Mouse (Mus musculus): ENCODE data around the gene Fads3. TPM values are rescaled to one million over a fixed set of nuclear protein-coding genes. Genes with fewer than 3 reads are reported as not detected.

Fads3 gene
- total RNA-seq, 2 experiments from 2014 or later: 37.8 to 39.8 TPM

GRCm38 (mm10) chr19:10018527-10018818 is 22.9 kb upstream of the Fads3 start:
- DNase-seq: no peak
- intact Hi-C loops (cut with DNase I): no loop called here

- intact Hi-C loops (cut with DNase I): no loop called here
- DNase-seq: no peak
Measured at GRCm38 (mm10) chr19:10019214-10019760, 22.1 kb upstream of the Fads3 start.

GRCm38 (mm10) chr19:10021981-10022380 is 19.4 kb upstream of the Fads3 start:
- DNase-seq: no peak
- intact Hi-C loops (cut with DNase I): no loop called here

GRCm38 (mm10) chr19:10022414-10023303 is 18.7 kb upstream of the Fads3 start:
- peak; percentile 36 to 57 for DNase-seq
- intact Hi-C loops (cut with DNase I): no loop called here

- intact Hi-C loops (cut with DNase I): no loop called here
Measured at GRCm38 (mm10) chr19:10023304-10023758, 18.0 kb upstream of the Fads3 start.

GRCm38 (mm10) chr19:10025169-10025875 is 16.0 kb upstream of the Fads3 start:
- intact Hi-C loops (cut with DNase I): no loop called here
- peak in 1 of 2 experiments; percentile 50 for DNase-seq

More at GRCm38 (mm10) chr19:10023304-10023758, 18.0 kb upstream of the Fads3 start:
- DNase-seq: no peak

GRCm38 (mm10) chr19:10029746-10030145 is 11.6 kb upstream of the Fads3 start:
- no peak for DNase-seq
- intact Hi-C loops (cut with DNase I): no loop called here

- peak; percentile 59 to 71 for DNase-seq
- intact Hi-C loops (cut with DNase I): loop anchor here (2.0 kb wide), 1 partner anchor 117 kb away; no protein-coding TSS in a partner anchor
Measured at GRCm38 (mm10) chr19:10033211-10033973, 8.0 kb upstream of the Fads3 start.

GRCm38 (mm10) chr19:10034356-10034755 is 7.0 kb upstream of the Fads3 start:
- intact Hi-C loops (cut with DNase I): loop anchor here (1.0 kb wide), 1 partner anchor 34 kb away; no protein-coding TSS in a partner anchor
- DNase-seq: no peak

GRCm38 (mm10) chr19:10034785-10035447 is 6.5 kb upstream of the Fads3 start:
- peak; percentile 82 to 89 for DNase-seq
- intact Hi-C loops (cut with DNase I): loop anchor here (1.0 to 5.0 kb wide), 2 partner anchors 35 to 162 kb away; no protein-coding TSS in a partner anchor

- DNase-seq: no peak
- intact Hi-C loops (cut with DNase I): loop anchor here (5.0 kb wide), 1 partner anchor 160 kb away; no protein-coding TSS in a partner anchor
Measured at GRCm38 (mm10) chr19:10037534-10037933, 3.8 kb upstream of the Fads3 start.

- intact Hi-C loops (cut with DNase I): loop anchor here (2.0 to 5.0 kb wide), 2 partner anchors 62 to 159 kb away; partner anchors contain the start of gene Fads2
- no peak for DNase-seq
Measured at GRCm38 (mm10) chr19:10038364-10038763, 3.0 kb upstream of the Fads3 start.

GRCm38 (mm10) chr19:10038910-10039309 is 2.5 kb upstream of the Fads3 start:
- intact Hi-C loops (cut with DNase I): loop anchor here (2.0 to 5.0 kb wide), 2 partner anchors 62 to 158 kb away; partner anchors contain the start of gene Fads2
- DNase-seq: peak in 1 of 2 experiments; percentile 52

GRCm38 (mm10) chr19:10039615-10040014 is 1.8 kb upstream of the Fads3 start:
- intact Hi-C loops (cut with DNase I): loop anchor here (2.0 to 5.0 kb wide), 3 partner anchors 61 to 158 kb away; partner anchors contain the start of genes Fads1 and Fads2
- DNase-seq: no peak

- intact Hi-C loops (cut with DNase I): loop anchor here (5.0 kb wide), 1 partner anchor 141 kb away; the partner anchor contains the start of gene Fads1
- DNase-seq: no peak
Measured at GRCm38 (mm10) chr19:10040866-10041387, 442 bp upstream of the Fads3 start.

- peak; percentile 32 to 62 for DNase-seq
- intact Hi-C loops (cut with DNase I): loop anchor here (5.0 kb wide), 1 partner anchor 140 kb away; the partner anchor contains the start of gene Fads1
Measured at GRCm38 (mm10) chr19:10042232-10042631, 863 bp downstream of the Fads3 start.

- DNase-seq: no peak
- intact Hi-C loops (cut with DNase I): loop anchor here (5.0 kb wide), 1 partner anchor 139 kb away; the partner anchor contains the start of gene Fads1
Measured at GRCm38 (mm10) chr19:10042816-10043215, 1.4 kb downstream of the Fads3 start.

GRCm38 (mm10) chr19:10043643-10044042 is 2.3 kb downstream of the Fads3 start:
- DNase-seq: peak; percentile 63 to 66
- intact Hi-C loops (cut with DNase I): loop anchor here (5.0 kb wide), 1 partner anchor 139 kb away; the partner anchor contains the start of gene Fads1

- no peak for DNase-seq
- intact Hi-C loops (cut with DNase I): no loop called here
Measured at GRCm38 (mm10) chr19:10045707-10046106, 4.3 kb downstream of the Fads3 start.

Data from heart, postnatal 36 days (tissue).